Mouse (Mus musculus) gastrocnemius, postnatal 10 days (tissue): Measurements from ENCODE around the gene Hoxa6. TPM values are rescaled to one million over a fixed set of nuclear protein-coding genes. Genes with fewer than 3 reads are reported as not detected.

Experiments
- DNase-seq: peaks from one replicate; pipeline ENCODE4 v3.0.0; 2021; ENCODE audit warnings: mixed read lengths
- total RNA-seq, 2 experiments: library from RNA; stranded (reverse); gene quantifications; 2 replicates each; pipeline ENCODE4 v1.2.3; 2021

Hoxa6 gene
- total RNA-seq, 2 experiments from 2014 or later = 1.6 to 2.2 TPM

DNA sequence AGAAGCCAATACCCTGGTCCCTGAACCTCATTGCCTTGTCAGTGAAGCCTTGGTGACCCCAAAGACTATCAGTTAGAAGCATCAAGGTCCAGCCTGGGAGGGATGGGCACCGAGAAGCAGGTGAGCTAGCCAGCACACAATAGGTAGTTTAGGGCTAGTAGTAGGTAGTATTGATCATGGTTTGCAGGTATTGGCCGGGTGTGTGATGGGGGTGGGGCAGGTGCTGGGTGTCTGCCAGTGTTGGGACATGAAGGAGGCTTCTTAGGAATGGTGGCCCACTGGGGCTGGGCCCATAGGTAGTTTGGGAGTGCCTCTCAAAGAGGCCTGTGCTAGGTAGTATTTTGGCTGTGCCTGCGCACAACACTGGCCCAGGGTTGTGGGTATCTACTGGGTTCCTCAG, 6.5 kb upstream of the Hoxa6 start:
- DNase-seq = no peak

DNA sequence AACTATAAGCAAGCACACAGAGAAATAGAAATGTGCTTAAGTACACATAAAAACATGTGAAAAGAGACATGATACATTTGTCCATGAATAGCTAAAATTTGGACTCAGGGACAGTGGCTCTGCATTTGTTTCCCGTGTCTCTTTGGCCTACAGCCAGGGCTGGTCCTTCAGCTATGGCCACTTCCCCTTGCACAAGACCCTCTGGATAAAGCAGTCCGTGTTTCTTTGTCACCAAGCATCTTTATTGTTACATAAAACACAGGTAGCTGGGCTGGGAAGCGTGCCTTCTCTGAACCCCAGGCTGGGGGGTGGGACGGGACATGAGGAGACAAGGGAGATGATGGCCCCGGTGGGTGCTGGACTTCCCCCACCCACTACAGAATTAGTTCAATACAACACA, 5.7 kb upstream of the Hoxa6 start:
- no peak for DNase-seq

DNA sequence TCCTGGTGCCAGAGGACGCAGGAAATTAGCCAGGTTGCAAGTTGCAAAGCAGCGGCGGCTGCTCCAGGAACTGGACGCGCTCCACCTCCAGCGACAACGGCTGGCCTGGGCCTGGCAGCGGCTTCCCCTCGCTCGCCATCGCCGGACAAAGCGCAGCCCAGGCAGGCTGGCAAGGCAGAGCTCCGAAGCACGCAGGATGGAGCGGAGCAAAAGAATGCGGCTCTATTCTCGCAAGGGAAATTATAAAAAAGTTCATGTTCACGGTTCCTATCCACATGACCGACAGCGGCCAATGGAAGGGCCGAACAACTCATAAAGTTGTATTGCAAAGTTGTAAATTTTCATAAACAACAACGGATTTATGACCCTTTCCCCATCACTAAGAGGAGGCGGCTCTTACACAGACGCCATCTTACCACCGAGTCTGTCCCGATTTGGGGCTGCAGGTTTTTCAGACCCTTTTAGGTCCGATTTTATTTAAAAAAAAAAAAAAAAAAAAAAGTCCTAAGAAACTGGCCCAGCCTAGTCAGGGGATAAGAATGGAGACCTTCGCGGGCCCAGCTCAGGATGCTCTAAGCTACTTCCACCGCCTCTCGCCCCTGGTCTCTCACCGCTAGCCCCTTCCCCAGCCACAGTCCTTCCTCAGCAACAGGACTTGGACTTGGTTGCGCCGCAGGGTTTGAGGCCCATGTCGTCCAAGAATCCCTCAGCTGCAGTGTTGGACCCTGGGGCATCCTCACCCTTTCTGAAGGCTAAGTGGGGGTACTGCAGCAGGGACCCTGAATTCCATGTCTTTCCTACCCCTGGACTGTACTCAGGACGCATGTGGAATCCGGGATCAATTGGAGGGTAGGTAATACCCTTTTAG, 4.8 kb upstream of the Hoxa6 start, which contains the start of the genes Hoxa3 and Gm28308:
TSS of gene Hoxa3 (minus strand) at position 218 of the 868 bp plus-strand sequence.
TSS of gene Gm28308 (minus strand) at position 221 of the 868 bp plus-strand sequence.
- DNase-seq = peak; percentile 76

DNA sequence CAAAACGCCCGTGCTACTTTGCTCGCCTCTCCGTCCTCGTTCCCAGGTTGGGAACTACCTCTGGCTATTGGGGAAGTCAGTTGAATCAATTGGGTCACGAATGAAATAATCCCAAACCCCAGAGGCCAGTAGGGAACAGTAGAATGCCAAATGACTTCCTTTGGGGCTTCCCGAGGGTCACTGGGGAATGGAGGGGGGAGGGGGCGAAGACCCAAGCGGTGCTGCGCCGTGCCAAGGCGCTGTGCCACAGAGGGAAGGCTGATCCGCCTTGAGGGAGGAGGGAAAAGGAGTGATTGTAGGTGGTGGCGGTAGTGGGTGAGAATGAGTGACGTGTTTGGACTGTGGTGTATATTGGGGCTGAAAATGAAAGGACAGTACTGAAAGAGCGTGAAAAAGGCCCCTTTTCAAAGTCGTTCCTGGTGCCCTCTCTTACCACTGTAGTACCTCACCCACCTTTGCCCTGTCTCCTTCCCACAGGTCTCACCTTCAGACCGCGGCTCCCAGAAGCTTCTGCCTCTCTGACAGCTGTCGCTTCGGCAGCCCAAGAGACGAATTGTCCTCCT, 4.1 kb upstream of the Hoxa6 start:
- no peak for DNase-seq

DNA sequence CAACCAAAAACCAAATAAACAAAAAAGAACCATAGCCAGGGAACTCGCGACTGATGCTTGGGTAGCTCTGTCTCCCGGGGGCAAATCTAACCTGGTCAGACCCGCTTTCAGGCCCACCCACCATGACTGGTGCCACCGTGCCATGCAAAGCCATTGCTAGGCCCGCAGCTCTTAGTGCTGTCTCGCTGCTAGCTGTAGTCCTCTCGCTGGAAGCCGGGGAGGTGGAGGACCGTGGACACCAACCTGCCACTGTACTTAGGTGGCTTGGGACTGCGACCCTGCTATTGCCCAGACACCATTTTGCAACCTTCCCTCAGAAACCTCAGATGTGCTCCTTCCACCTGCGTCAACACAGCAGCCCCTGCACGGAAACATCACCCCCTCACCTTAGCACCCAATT, 3.4 kb upstream of the Hoxa6 start:
- DNase-seq = no peak

DNA sequence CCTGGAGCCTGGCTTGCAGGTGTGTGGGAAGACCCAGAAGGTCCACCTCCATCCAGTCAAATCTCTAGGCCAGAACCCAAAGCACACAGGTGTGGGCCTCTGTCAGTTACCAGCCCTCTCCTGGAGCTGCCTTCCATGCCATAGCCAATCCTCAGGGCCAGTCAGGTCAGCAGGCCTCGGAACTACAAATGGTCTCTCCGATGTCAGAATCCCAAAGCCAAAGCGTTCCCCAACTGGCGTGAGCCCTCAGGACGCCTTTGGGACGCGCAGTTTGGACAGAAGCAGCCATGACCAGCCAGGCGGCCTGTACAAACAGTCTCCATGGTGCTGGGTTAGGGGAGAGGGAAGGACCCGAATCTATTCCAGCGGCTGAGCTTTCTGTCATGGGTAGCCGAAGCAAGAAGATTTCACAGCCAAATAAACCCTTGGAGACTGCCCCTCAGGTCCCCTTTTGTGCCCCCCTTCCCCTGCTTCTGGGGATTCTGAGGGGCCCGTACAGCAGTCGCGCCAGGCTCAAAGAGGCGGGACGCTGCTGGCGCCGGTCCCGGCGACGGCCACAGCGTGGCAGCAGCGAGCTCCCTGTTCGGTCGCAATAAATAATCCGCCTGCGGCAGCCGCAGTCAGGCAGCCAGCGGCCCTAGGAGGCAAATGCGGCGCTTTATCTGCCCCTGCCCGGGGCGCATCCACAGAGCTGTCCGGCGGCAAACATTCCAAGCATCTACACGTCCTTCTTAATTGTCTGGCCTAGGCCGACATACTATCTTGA, 2.8 kb upstream of the Hoxa6 start:
- peak; percentile 88 for DNase-seq

DNA sequence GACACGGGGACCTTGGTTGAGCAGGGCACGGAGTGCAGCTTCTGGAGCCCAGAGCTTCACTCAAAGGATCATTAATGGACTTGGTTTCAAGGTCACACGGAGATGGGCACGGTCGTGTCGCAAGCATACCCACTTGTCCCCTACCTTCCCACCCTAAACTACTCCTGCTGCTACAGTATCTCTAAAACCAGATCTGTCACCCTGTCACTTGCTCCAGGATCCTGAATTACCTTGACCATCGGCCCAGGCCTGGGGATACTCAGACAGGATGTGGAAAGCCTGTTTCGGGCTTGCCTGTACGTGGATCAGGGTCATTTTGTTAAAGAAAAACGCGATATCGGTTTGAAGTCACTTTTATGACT, 1.1 kb upstream of the Hoxa6 start:
- no peak for DNase-seq

DNA sequence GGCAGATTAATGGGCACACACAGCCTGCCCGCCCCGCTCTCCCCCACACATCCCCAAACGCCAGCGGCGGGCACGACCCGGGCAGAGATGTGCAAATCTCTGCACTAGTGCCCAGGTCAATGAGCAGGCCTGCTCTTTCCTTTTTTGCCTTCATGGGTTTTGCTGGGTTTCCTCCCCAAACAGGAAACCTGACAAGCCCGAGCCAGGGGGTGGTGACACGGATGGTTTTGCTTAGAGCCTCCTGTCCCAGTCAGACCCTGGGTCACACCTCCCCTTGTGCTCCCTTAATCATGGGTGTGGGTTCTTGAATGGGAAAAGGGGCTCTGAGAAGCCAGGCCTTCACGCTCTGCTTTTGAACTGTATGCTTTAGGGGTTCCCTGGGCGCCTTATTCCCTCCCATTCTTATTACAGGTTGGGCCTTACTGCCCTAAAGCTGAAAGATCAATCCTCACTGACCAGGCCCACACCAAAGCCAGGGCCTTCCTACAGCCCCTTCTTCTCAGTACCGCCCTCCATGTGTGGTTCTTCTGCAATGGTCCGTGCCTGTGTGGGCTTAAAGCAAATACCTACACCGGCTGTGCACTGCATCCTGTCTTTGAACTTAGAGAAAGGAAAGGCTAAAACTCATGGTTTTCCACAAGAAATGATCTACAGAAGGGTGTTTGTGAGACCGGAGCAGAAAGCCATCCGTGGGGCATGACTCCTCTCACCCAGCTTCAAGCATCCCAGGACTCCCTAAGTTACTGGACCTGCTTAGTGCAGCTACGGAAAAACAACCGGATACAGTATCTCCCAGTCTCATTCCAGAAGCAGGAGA, 554 bp upstream of the Hoxa6 start:
- no peak for DNase-seq

DNA sequence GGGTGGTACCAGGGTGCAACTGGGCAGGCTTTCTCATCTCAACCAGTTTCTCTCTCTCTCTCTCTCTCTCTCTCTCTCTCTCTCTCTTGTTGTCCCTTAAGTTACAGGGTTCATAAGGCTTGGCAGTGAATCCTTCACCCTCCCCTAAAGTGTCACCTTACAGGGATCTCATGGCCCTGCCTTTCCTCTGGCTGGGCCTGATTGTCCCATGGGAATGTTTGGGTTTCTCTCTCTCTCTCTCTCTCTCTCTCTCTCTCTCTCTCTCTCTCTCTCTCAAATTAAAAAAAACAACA, 892 bp downstream of the Hoxa6 start:
- no peak for DNase-seq

DNA sequence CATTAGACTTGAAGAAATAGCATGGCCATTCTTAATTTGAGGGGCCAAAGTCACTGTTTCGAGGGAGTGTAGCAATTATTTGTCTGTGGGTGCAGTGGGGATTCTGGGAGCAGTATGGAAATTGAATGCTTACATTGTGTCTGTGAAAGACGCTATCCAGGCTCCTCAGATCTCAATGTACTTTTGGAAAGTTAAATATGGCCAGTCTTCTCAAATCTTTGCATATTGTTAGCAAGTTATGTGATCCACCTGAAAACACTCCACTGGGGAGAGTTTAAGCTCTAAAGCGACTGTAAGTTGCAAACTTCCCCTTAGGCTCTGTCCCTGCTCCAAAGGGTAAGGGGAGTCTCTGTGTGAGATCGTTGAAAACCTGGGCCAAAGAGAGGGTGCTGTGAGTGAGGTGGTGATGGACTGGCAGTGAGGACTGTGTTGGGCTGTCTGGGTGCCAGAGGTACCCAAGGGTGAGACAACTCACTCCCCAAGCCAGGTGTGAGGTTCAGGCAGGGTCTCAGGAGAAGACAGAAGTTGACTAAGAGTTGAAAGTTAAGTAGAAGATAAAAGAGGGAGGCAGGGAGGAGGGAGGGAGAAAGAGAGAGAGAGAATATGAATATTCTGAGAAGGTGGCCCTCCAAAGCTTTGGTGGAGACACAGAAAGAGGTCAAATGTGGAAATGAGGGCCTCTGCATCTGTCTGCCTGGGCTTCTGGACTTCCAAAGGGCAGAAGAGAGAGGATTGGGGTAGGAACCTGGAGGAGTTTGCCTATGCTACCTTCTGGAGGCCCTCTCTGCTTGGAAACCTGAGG, 1.4 kb downstream of the Hoxa6 start:
- DNase-seq = no peak

DNA sequence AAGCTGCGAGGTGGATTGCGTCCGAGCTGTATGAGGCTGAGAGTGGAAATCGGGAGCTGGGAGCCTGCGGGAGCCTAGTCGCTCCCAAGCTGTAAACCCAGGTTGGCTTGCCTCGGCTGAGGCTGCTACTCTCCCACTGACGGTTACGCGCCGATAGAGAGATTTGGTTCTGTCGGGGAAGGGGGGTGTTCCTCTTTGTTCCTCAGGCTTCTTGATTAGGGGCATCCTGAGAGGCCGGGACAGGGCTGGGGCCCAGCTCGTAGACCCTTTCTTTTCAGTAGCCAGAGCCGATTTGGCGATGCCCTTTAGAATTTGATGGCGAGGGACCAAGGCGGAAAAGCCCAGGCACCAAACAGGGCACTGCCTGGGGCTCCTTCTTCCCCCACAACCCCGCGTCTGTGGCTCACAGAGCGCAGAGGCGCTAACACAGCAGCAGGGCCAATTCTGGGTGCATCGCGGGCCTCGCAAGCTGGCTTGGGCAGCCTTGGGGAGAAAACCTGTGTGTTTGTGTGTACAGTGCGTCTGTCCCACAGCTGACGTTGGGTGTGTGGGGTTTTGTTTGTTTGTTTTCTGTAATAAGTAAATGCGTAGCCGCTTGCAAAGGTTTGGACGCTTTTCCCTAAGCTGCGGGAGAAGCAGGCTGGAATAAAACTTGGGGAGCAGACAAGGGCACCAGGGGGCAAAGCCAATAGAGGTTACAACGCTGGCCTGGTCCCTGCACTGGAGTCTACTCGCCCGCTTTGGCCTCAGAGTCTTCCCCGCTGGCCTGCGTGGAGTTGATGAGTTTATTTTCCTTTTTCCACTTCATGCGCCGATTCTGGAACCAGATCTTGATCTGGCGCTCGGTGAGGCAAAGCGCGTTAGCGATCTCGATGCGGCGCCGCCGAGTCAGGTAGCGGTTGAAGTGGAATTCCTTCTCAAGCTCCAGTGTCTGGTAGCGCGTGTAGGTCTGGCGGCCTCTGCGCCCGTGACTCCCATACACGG, 2.6 kb downstream of the Hoxa6 start:
- no peak for DNase-seq

DNA sequence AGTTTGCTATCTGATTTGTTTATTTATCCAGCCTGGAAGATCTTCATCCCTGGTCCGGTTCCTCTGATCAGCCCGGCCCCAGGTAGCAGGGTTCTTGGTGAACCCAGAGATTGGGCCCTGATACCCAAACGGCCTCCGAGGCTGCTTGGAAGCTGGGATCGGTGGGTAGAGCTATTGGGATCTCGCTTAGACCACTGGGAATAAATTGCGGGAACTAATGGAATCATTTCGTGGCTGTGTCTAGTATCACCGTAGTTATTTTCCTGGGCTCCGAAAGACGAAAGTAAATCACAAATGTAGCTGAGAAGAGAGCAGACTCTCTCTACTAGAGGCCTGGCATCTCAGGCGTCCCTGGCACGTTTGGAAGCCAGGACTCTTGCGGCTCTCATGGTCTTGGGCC, 3.3 kb downstream of the Hoxa6 start:
- no peak for DNase-seq

DNA sequence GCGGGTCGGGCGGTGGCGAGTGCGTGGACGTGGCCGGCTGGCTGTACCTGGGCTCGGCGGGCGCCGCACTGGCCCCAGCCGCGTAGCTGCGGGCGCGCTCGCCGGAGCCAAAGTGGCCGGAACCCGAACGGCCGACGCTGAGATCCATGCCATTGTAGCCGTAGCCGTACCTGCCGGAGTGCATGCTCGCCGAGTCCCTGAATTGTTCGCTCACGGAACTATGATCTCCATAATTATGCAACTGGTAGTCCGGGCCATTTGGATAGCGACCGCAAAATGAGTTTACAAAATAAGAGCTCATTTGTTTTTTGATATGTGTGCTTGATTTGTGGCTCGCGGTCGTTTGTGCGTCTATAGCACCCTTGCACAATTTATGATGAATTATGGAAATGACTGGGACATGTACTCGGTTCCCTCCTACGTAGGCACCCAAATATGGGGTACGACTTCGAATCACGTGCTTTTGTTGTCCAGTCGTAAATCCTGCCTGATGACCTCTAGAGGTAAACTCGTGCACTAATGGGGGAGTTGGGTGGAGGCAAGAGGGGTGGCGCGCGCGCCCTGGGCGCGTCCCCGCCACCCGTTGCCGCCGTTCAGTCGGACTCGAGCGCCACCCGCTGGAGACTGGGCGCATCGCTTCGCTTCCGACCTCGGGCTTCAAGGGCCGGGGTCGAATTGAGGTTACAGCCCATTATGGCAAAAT, 4.3 kb downstream of the Hoxa6 start, which contains the start of gene Hoxa5:
TSS of gene Hoxa5 (minus strand) at position 538 of the 703 bp plus-strand sequence.
- DNase-seq = peak; percentile 88

DNA sequence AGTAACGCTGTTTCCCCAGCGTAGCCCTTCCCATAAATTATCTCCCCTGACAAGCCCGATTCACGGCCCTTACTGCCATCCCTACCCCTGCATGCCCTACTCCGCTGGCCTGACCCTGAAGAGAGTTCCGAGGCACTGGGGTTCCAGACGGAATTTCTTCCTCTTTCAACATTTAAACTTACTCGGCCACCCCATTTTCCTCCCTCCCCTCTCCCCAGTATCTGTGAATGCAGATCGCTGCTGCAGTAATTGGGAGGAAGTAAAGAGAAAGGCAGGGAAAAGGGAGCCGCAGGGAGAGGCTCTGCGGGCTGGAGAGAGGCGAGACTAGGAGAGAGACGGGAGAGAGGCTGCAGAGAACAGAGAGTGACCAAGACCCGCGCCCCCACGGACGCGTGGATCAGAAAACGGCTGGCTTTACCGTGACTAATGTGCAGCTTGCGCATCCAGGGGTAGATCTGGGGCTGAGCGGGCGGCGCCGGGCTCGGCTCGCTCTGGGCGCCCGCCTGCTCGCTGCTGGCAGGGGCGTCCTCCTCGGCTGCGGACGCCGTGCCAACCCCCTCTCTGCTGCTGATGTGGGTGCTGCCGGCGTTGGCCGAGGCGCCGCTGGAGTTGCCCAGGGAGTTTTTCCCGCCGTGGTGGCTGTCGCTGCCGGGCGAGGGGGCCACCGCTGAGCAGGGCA, 5.0 kb downstream of the Hoxa6 start:
- DNase-seq = peak; percentile 52

DNA sequence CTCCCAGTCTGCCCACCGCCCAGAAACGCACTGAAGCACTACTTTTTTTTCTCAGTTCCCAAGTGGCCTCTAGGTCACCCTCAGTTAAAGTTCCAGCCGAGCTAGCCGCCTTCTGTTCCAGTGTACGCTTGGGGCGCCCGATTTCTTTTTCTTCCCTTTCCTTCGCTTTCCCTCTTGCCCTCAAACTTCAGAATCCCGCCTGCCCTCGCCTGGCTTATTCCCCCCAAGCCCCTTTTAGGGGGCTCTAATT, 5.5 kb downstream of the Hoxa6 start:
- DNase-seq = no peak

DNA sequence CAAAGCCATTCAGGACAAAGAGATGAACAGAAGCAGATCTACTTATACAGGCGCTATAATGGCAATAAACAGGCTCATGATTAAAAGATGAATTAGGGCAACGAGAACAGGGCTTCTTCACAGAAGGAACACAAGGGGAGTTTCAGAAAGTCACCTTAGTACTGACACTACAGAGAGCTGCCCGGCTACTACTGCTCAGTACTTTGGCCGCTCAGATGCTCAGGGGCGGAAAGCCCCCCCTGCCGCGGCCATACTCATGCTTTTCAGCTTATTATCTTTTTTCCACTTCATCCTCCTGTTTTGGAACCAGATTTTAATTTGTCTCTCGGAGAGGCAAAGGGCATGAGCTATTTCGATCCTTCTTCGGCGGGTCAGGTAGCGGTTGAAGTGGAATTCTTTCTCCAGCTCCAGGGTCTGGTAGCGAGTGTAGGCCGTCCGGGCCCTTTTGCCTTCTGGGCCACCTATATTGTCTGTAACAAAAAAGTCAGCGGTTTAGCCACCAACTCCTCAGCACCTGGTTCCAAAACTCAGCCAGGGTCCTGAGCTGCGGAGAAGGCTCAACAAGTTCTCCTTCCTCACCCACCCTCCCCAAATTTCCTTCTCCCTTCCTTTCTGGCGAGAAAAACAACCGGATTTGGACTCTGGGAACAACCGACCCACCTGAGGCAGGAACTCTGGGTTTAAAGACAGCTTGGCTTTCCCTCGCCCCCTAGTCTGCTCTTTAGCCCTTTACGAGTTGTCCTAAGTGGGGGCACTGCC, 6.0 kb downstream of the Hoxa6 start:
- DNase-seq = no peak

DNA sequence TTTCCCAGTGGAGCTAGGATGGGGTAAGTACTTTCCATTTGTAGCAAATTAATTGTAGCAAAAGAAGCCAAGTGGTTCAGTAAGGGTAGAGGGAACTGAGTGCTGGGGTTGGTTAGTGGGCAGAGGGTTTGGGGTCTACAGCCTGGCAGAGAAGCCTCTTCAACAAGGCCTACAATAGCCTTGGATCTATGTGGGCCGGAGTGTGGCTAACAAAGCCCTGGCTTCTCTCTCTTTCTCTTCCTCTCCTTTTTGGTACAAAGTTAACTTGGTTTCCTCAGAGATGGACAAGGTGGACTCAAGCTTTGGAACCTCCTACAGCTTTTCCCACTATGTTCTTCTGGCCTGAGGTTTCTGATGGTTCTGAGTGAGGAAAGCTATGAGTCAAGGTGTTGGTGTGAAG, 7.3 kb downstream of the Hoxa6 start:
- DNase-seq = no peak

DNA sequence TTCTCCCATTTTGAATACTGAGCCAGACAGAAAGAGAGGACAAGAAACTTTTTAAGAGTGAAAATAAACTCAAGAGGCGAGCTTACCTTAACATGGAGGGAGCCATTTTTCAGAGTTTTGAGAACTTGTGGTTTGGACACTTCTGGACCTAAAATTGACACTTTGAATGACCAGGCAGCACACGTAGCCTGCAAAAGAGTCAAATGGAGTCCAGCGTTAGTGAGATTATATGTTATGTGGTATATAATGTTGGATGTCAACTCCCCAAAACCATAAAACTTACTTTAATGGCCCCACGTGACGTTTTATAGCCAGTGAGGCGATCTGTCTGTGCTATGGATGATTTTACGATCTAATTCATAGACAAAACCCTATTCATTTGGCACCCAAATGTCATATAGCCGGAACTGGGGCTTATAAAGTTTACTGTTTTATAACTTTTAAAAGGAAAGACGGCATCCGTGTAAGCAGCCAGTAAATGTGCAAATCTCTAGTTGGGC, 7.7 kb downstream of the Hoxa6 start:
- no peak for DNase-seq
